Mouse (Mus musculus): ENCODE results near the gene Dhrs4.

The Dhrs4 gene

GRCm38 (mm10) chr14:55478651-55479599 lies at the start of gene Dhrs4:
Gene Dhrs4, plus strand, starts transcription at chr14:55478758.
- DNase-seq (ENCODE audit: inconsistent age in 2 of 2, low spot score in 1 of 2), result peak; percentile 81 to 94

DNA sequence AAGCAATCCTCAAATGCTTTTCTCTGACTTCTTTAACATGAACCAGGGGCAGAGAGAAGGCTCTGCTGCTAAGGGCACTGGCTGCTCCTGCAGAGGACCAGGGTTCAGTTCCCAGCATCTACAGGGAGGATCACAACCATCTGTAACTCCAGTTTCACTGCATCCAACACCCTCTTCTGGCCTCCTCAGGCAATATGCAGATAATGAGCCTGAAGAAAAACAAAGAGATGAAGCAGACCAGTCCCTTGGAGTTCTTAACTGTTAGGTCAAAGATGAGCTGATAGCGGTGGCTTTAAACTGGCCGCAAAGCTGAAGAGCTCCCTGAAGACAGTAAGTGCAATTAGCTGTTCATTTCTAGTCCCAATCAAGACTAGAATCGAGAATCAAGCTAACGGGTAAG lies 48.3 kb upstream of the Dhrs4 start:
- no peak for DNase-seq (ENCODE audit: inconsistent age in 2 of 2, low spot score in 1 of 2)

DNA sequence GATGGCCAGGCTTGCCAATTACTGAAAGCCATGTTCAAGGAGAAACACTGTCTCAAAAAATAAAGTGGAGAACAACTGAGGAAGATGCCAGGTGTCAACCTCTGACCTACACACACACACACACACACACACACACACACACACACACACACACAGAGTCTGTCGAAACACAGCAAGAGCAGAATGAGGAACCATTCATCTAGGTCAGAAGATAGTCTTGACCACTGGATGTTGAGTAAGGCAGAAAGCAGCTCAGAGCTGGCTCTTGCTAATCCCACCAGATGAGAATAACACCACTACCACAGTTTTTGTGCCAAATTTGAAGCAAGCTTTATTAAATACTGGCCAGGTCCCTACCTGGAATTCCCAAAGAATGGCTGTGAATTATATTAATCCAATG lies 45.5 kb upstream of the Dhrs4 start:
- no peak for DNase-seq (ENCODE audit: inconsistent age in 2 of 2, low spot score in 1 of 2)

DNA sequence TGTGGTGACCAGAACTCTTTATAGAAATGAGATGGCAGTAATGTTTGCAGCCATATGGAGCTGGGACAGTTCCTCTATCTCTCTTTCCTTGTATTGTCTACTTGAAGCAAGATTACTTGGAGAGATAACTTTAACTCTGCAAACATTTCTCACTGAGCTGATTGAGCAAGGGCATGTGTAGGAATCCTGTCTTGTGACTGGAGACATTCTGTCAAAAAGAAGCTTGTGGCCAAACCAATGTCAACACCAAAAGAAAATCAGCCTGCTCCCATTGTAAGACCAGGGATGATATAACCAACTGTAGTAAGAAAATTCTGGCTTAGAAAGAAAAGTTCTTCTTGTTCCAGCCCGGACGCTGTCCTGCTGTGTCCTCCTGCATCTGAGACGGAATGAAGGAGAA lies 43.7 kb upstream of the Dhrs4 start:
- no peak for DNase-seq (ENCODE audit: inconsistent age in 2 of 2, low spot score in 1 of 2)

DNA sequence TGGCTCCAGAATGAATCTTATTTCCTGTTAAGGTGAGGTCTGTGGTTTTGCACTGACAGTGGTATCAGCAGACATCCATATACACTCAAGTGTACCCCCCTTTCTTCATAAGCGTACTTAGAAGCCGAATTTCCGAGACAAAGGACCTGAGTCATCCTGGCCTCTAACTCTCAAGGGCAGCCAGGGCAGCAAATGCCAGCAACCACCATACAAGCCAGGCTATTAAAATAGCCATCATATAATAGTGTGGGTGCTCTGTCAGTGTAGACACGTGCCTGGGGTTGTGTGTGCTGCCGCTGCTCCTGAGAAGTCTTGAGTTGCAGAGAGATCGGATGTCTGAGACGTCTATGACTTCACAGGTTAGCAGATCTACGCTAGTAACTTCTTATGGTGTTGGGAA lies 41.4 kb upstream of the Dhrs4 start:
- peak; percentile 18 to 70 for DNase-seq (ENCODE audit: inconsistent age in 2 of 2, low spot score in 1 of 2)

DNA sequence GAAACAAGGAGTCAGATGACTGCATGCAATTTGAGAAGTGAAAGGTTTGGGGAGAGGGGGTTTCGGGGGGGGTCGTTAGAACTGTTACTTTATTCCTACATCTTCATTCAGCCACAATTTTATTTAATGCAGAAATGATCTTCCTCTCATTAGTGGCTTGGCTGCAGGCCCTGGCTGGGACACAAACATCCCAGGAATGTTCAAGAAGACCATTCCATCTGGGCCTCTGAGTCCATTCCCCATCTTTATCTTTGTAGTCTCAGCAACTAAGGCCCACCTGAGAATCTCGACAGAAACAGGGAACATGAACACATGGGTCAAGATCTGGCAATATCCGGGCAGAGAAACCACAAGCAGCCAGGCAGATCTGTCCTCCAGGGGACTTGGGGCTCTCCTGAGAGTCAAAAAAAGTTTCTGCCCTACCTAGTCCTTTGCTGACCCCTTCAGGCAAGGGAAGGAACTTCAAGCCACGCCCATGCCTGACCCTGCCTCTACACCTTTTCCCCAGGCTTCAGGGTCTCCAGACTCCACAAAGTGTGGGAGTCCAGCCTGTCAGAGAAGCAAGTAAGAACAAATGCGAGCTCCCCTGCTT lies 40.3 kb upstream of the Dhrs4 start:
- peak; percentile 44 to 83 for DNase-seq (ENCODE audit: inconsistent age in 2 of 2, low spot score in 1 of 2)

- DNase-seq (ENCODE audit: inconsistent age in 2 of 2, low spot score in 1 of 2), result no peak
Observed at GRCm38 (mm10) chr14:55457693-55458092, 20.9 kb upstream of the Dhrs4 start.

- peak; percentile 60 to 89 for DNase-seq (ENCODE audit: inconsistent age in 2 of 2, low spot score in 1 of 2)
Observed at GRCm38 (mm10) chr14:55458273-55458672, 20.3 kb upstream of the Dhrs4 start.

- DNase-seq (ENCODE audit: inconsistent age in 2 of 2, low spot score in 1 of 2), result no peak
Observed at GRCm38 (mm10) chr14:55458761-55459160, 19.8 kb upstream of the Dhrs4 start.

DNA sequence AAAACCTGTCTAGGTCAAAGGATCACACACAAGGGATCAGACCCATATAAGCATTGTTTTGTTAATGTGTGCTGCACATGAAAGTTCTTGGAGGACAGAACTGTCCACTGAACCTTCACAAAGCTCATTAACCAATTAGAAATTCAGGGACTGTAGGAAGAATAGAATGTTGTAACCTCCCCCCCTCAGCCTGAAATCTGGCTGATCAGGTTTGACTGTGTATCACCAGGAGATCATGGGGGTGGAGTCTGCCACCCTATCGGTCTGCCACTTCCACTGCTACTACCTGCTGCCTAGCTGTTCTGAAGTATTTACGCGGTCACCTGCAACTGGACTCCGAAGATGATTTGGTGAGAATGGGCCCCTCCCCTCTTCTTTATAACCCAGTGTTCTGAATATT lies 18.8 kb upstream of the Dhrs4 start:
- DNase-seq (ENCODE audit: inconsistent age in 2 of 2, low spot score in 1 of 2), result no peak

DNA sequence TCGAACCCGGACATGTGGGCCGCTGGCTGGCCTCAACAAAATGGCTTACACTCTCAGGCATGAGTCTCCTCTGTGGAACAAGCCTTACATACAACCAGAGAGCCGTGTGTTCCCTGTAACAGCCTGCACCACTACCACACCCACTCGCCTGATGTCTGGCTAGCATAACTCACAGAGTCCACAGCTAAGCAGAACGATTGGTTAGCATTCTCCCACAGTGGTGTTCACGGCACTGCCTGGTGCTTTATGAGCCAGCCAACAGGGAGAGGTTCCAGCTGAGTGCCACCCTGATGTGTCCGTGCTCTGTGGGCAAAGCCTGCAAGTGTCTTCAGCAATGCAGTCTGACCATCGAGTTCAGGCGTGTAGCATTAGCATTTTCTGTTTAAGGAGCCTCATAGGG lies 18.3 kb upstream of the Dhrs4 start:
- no peak for DNase-seq (ENCODE audit: inconsistent age in 2 of 2, low spot score in 1 of 2)

GRCm38 (mm10) chr14:55461757-55462156 lies 16.8 kb upstream of the Dhrs4 start:
- no peak for DNase-seq (ENCODE audit: inconsistent age in 2 of 2, low spot score in 1 of 2)

DNA sequence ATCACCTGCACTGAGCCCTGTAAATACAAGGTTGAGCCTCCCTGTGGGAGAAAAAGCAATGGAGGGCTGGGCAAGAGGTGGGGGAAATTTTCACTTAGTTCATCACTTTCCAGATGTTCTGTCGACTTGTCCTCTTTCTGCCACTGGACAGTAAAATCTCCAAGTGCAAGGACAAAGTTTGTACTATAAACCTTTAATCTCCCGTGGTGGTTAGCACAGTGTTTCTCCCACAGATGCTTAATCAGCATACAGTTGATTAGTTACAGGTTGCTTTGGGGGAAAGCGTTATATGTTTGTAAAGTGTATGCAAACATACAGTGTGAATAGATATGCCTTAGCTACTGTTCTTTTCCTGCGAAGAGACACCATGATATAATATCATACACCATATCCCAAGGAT lies 12.1 kb upstream of the Dhrs4 start:
- no peak for DNase-seq (ENCODE audit: inconsistent age in 2 of 2, low spot score in 1 of 2)

DNA sequence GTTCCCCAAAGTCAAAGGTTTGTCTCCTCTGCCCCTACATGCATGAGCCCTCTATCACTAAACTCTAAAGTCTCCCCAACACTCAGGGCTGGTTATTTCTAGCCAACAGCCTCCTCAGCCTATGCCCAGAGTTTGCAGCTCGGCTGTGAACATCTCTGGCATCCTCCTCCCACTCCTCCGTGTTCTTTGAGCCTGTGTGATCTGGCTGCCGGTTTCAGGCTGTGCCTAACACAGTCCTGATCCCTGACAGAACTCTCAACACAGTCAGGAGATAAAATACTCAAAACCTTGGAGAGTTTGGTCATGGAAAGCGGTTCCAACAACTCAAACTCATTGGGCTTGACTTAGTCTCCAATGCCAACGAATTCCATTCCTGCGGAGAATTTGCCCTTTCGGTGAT lies 11.4 kb upstream of the Dhrs4 start:
- DNase-seq (ENCODE audit: inconsistent age in 2 of 2, low spot score in 1 of 2), result no peak

GRCm38 (mm10) chr14:55468301-55468741 lies 10.2 kb upstream of the Dhrs4 start:
- DNase-seq (ENCODE audit: inconsistent age in 2 of 2, low spot score in 1 of 2), result peak in 1 of 2 experiments; percentile 47

GRCm38 (mm10) chr14:55469041-55469440 lies 9.5 kb upstream of the Dhrs4 start:
- DNase-seq (ENCODE audit: inconsistent age in 2 of 2, low spot score in 1 of 2), result no peak

DNA sequence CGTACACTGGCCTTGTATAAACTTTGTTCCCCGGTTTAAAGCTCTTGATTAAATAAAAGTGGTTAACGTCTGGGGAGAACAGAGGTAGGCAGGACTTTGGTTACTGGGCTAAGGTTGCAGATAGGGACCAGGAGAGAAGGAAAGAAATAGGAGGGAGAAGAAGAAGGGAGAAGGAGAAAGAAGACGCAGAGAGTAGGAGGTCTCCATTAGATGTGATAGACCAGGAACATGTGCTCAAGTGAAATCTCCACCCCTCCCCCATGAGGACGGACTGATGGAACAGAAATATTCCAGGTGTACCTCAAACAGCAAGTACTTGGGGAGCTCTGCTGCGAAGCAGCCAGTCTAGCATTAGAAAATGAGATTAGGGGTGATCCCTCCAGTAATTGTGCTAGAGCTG lies 8.7 kb upstream of the Dhrs4 start:
- DNase-seq (ENCODE audit: inconsistent age in 2 of 2, low spot score in 1 of 2), result no peak

DNA sequence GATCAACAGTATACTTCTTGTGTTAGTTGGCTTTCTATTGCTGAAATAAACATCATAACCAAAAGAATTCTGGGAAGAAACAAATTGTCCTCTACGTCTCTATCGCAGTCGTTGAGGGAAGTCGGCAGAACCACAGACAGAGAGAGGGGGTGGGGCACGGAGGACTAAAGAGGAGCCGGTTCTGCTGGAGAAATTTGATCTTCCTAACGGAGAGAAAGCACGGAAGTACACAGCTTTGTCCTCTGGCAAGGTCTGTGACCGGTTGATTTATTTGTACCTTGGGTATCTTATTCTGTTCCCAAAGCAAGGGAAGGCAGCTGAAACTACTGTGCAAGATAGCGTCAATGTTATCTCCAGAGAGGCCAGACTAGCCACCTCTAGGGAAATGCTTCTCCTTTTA lies 7.8 kb upstream of the Dhrs4 start:
- DNase-seq (ENCODE audit: inconsistent age in 2 of 2, low spot score in 1 of 2), result peak in 1 of 2 experiments; percentile 31

- no peak for DNase-seq (ENCODE audit: inconsistent age in 2 of 2, low spot score in 1 of 2)
Observed at GRCm38 (mm10) chr14:55475654-55476053, 2.9 kb upstream of the Dhrs4 start.

DNA sequence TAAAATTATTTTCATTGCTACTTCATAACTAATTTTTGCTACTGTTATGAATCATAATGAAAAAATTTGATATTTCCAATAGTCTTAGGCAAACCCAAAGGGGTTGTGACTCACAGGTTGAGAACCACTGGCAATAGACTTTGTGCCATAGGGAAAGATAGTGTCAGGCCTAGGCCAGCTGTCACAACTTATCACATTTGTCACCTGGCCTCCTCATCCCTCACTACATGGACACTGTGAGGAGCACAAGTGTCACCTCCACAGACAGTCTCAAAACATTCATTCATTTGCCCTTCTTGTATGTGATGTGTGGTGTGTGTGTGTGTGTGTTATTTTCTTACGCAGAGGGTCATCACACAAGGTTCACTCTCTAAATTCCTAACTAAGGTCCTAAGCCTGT lies 1.1 kb upstream of the Dhrs4 start:
- DNase-seq (ENCODE audit: inconsistent age in 2 of 2, low spot score in 1 of 2), result peak in 1 of 2 experiments; percentile 16

- no peak for DNase-seq (ENCODE audit: inconsistent age in 2 of 2, low spot score in 1 of 2)
Observed at GRCm38 (mm10) chr14:55477829-55478228, 729 bp upstream of the Dhrs4 start.

GRCm38 (mm10) chr14:55479629-55480028 lies 1.1 kb downstream of the Dhrs4 start:
- DNase-seq (ENCODE audit: inconsistent age in 2 of 2, low spot score in 1 of 2), result no peak

Data from adrenal gland, adult (tissue).